Comparison of ENCODE assay signal across 8 mouse cellular contexts in genomic region chr12:110687894-110688734, GRCm38 (mm10). TPM values are rescaled to one million over a fixed set of nuclear protein-coding genes. Genes with fewer than 3 reads are reported as not detected.
A peak's percentile ranks its signal among the peaks of the same experiment; 100 is the strongest.
DNase-seq lines count a peak whose midpoint lies in the region; ATAC-seq and TF ChIP-seq lines count a peak whose summit lies in the region.

No protein-coding gene starts in this region.

- peak; percentile 93 for DNase-seq in 3T3-L1 (ENCODE audit: low read depth, low spot score)
- no peak for DNase-seq in CH12.LX (ENCODE audit: extremely low read depth)
- peak; percentile 81 for DNase-seq in intestine, embryonic 14.5 days (ENCODE audit: low spot score)
- DNase-seq in embryo, embryonic 11 days: no peak
- DNase-seq in B cell, adult 2 months: no peak

- dilution Hi-C loops in CH12.LX (cut with MboI; ENCODE audit: extremely low pct_ligation_motif_present, extremely low pct_unique_long_range_greater_than_20kb, low sequenced_read_pairs): no loop called here

- H3K4me1 ChIP-seq in CH12.LX (ENCODE audit: control insufficient read depth in 1 of 2, insufficient read depth in 2 of 2): peaks cover 0 to 12% of the 10 kb centered on the region in 2 experiments; a peak in 2 of 4 replicates
- peaks cover 6% of the 10 kb centered on the region for H3K4me1 ChIP-seq in forebrain, embryonic 15.5 days
- H3K4me1 ChIP-seq in intestine, embryonic 14.5 days (replicated peaks; ENCODE audit: control insufficient read depth, insufficient read depth, low read length): 0 out of 2 replicates have a peak, but pooled peaks cover 6% of the 10 kb centered on the region
- peaks cover 6% of the 10 kb centered on the region for H3K4me1 ChIP-seq in limb, embryonic 15.5 days
- H3K4me1 ChIP-seq in small intestine, adult 2 months (ENCODE audit: control insufficient read depth, insufficient read depth, insufficient read length, low read length): peaks cover 7% of the 10 kb centered on the region; the same call in 1 of the 2 replicates

- no peak for TF ChIP-seq RAD21 in CH12.LX (IDR thresholded peaks at IDR 0.05; ENCODE audit: low read depth, low read length)

- no peak overlapping the region for H3K27ac ChIP-seq in CH12.LX (ENCODE audit: insufficient read depth, low read depth)
- 0 out of 2 replicates have a peak overlapping the region, but pooled peaks have one; percentile 29 for H3K27ac ChIP-seq in forebrain, embryonic 15.5 days (replicated peaks)
- H3K27ac ChIP-seq in intestine, embryonic 14.5 days (ENCODE audit: low read depth): peak overlapping the region; percentile 45
- peak overlapping the region; percentile 65 for H3K27ac ChIP-seq in limb, embryonic 15.5 days
- peak overlapping the region; percentile 37 for H3K27ac ChIP-seq in small intestine, adult 2 months (ENCODE audit: insufficient read depth, low read depth, low read length)

- H3K27me3 ChIP-seq in CH12.LX (replicated peaks): no peaks in the 10 kb centered on the region
- H3K27me3 ChIP-seq in forebrain, embryonic 15.5 days: no peaks in the 10 kb centered on the region
- no peaks in the 10 kb centered on the region for H3K27me3 ChIP-seq in intestine, embryonic 14.5 days (replicated peaks; ENCODE audit: control insufficient read depth, insufficient read depth, low read length)
- no peaks in the 10 kb centered on the region for H3K27me3 ChIP-seq in limb, embryonic 15.5 days
- no peaks in the 10 kb centered on the region for H3K27me3 ChIP-seq in small intestine, adult 2 months (ENCODE audit: control insufficient read depth, insufficient read depth, low read length)

- no peak for TF ChIP-seq POLR2A in CH12.LX (IDR thresholded peaks at IDR 0.05; ENCODE audit: low read depth, low read length)
- TF ChIP-seq POLR2A in small intestine, adult 2 months (IDR thresholded peaks at IDR 0.05; ENCODE audit: low read depth, low read length): no peak

- peaks cover 6% of the 10 kb centered on the region for H3K79me2 ChIP-seq in CH12.LX (replicated peaks; ENCODE audit: control insufficient read depth, extremely low read depth, insufficient read depth, poor library complexity, severe bottlenecking)

- H3K4me3 ChIP-seq in CH12.LX (replicated peaks in 1 of 3; ENCODE audit: low read depth in 2 of 3, low read length in 2 of 3, poor library complexity in 1 of 3): no peak overlapping the region
- no peak overlapping the region for H3K4me3 ChIP-seq in forebrain, embryonic 15.5 days
- no peak overlapping the region for H3K4me3 ChIP-seq in intestine, embryonic 14.5 days (ENCODE audit: low read depth, low read length)
- no peak overlapping the region for H3K4me3 ChIP-seq in limb, embryonic 15.5 days
- H3K4me3 ChIP-seq in small intestine, adult 2 months (ENCODE audit: low read depth, low read length): no peak overlapping the region

- no peaks in the 10 kb centered on the region for H3K9me3 ChIP-seq in CH12.LX (replicated peaks; ENCODE audit: low read length)
- no peaks in the 10 kb centered on the region for H3K9me3 ChIP-seq in forebrain, embryonic 15.5 days
- no peaks in the 10 kb centered on the region for H3K9me3 ChIP-seq in intestine, embryonic 14.5 days (ENCODE audit: control insufficient read depth, low read length)
- H3K9me3 ChIP-seq in limb, embryonic 15.5 days: no peaks in the 10 kb centered on the region

- in situ Hi-C loops in CH12.LX (cut with MboI; ENCODE audit: low pct_ligation_motif_present, low pct_unique_long_range_greater_than_20kb, low sequenced_read_pairs): no loop called here

- ATAC-seq in forebrain, embryonic 15.5 days (replicated peaks): peak; percentile 76
- peak; percentile 74 for ATAC-seq in intestine, embryonic 14.5 days (replicated peaks; ENCODE audit: low FRiP score, low TSS enrichment, low read depth)
- ATAC-seq in limb, embryonic 15.5 days (ENCODE audit: insufficient number of reproducible peaks, low FRiP score, low TSS enrichment, low read depth): peak; percentile 79

- H3K9ac ChIP-seq in CH12.LX (ENCODE audit: insufficient read depth, low read depth): no peak overlapping the region
- H3K9ac ChIP-seq in forebrain, embryonic 15.5 days (replicated peaks): no peak overlapping the region
- H3K9ac ChIP-seq in intestine, embryonic 14.5 days (ENCODE audit: low read length): no peak overlapping the region
- H3K9ac ChIP-seq in limb, embryonic 15.5 days: no peak overlapping the region

- WGBS in forebrain, embryonic 15.5 days: 63% methylated on average over 12 of the region's 12 CpGs
- WGBS in intestine, embryonic 14.5 days: 62% methylated on average over 12 of the region's 12 CpGs
- WGBS in limb, embryonic 15.5 days: 54% methylated on average over 12 of the region's 12 CpGs
- WGBS in small intestine, adult 2 months: 41% methylated on average over 12 of the region's 12 CpGs

- peaks cover 31 to 72% of the 10 kb centered on the region in 2 experiments for H3K36me3 ChIP-seq in CH12.LX (replicated peaks in 1 of 2; ENCODE audit: control insufficient read depth in 1 of 2, insufficient read depth in 1 of 2, low read length in 1 of 2)
- H3K36me3 ChIP-seq in forebrain, embryonic 15.5 days: peaks cover 54% of the 10 kb centered on the region
- H3K36me3 ChIP-seq in intestine, embryonic 14.5 days (ENCODE audit: control insufficient read depth, insufficient read depth, low read length): peaks cover 42% of the 10 kb centered on the region
- peaks cover 42% of the 10 kb centered on the region for H3K36me3 ChIP-seq in limb, embryonic 15.5 days
- peaks cover 26% of the 10 kb centered on the region for H3K36me3 ChIP-seq in small intestine, adult 2 months (ENCODE audit: control insufficient read depth, insufficient read depth, low read length)

- TF ChIP-seq CTCF in CH12.LX (conservative IDR thresholded peaks at IDR 0.05 in 1 of 2, IDR thresholded peaks at IDR 0.05 in 1 of 2; ENCODE audit: low read depth in 2 of 2, low read length in 2 of 2): no peak
- no peak for TF ChIP-seq CTCF in small intestine, adult 2 months (IDR thresholded peaks at IDR 0.05; ENCODE audit: extremely low read depth, insufficient read length, insufficient replicate concordance, low read depth, low read length)

- H3K4me2 ChIP-seq in CH12.LX (ENCODE audit: insufficient read depth, low read depth, poor library complexity, severe bottlenecking): no peak overlapping the region
- no peak overlapping the region for H3K4me2 ChIP-seq in forebrain, embryonic 15.5 days (replicated peaks)
- no peak overlapping the region for H3K4me2 ChIP-seq in intestine, embryonic 14.5 days (ENCODE audit: low read length)
- H3K4me2 ChIP-seq in limb, embryonic 15.5 days: no peak overlapping the region

- no peak for TF ChIP-seq EP300 in CH12.LX (IDR thresholded peaks at IDR 0.05; ENCODE audit: low read length)

TF ChIP-seq in CH12.LX, 34 proteins besides CTCF, POLR2A, EP300 and RAD21:
- no peak for TF ChIP-seq MAZ (IDR thresholded peaks at IDR 0.05; ENCODE audit: low read depth, low read length)
- peak; percentile 68; the same call in 1 of the 2 replicates for TF ChIP-seq ZMIZ1 (IDR thresholded peaks at IDR 0.05; ENCODE audit: low read depth, low read length)

RNA-seq across cellular contexts. Expression of gene 1700001K19Rik, which starts 5.7 kb away (rescaled TPM):
- total RNA-seq in CH12.LX (2012; rRNA removed) (0.13 TPM in 1 of 2 replicates, not detected in the other), CH12.LX (2014; rRNA removed) (not detected in 2 replicates)
- polyA plus RNA-seq in CH12.LX (2012; ENCODE audit: insufficient read length, low read depth): not detected in 2 replicates
- 0.33 and 0.48 TPM in 2 replicates for polyA plus RNA-seq in forebrain, embryonic 15.5 days (2015; fragmentation: Nextera tagmentation; extraction: Ambion mirVana)
- 0.31 TPM in 1 of 2 replicates, not detected in the other for polyA plus RNA-seq in intestine, embryonic 14.5 days (2014; fragmentation: Nextera tagmentation; extraction: Ambion mirVana)
- polyA plus RNA-seq in limb, embryonic 15.5 days (2015; fragmentation: Nextera tagmentation; extraction: Ambion mirVana): 0.15 TPM in 1 of 2 replicates, not detected in the other
- not detected in 2 replicates for polyA plus RNA-seq in small intestine, adult 2 months (2012; rRNA removed)

RNA-seq across cellular contexts. Expression of gene Hsp90aa1, which starts 14.4 kb away (rescaled TPM):
- total RNA-seq in CH12.LX (2012; rRNA removed): 730 and 1,066 TPM in 2 replicates
- 1,361 and 1,740 TPM in 2 replicates for total RNA-seq in CH12.LX (2014; rRNA removed)
- 2,091 and 2,158 TPM in 2 replicates for polyA plus RNA-seq in CH12.LX (2012; ENCODE audit: insufficient read length, low read depth)
- polyA plus RNA-seq in forebrain, embryonic 15.5 days (2015; fragmentation: Nextera tagmentation; extraction: Ambion mirVana): 1,340 and 1,345 TPM in 2 replicates
- polyA plus RNA-seq in intestine, embryonic 14.5 days (2014; fragmentation: Nextera tagmentation; extraction: Ambion mirVana): 903 and 985 TPM in 2 replicates
- polyA plus RNA-seq in limb, embryonic 15.5 days (2015; fragmentation: Nextera tagmentation; extraction: Ambion mirVana): 644 and 712 TPM in 2 replicates
- 21.0 and 23.2 TPM in 2 replicates for polyA plus RNA-seq in small intestine, adult 2 months (2012; rRNA removed)

RNA-seq across cellular contexts. Expression of gene Wdr20, which starts 49.6 kb away (rescaled TPM):
- total RNA-seq in CH12.LX (2012; rRNA removed): 26.2 and 27.4 TPM in 2 replicates
- total RNA-seq in CH12.LX (2014; rRNA removed): 20.5 and 22.8 TPM in 2 replicates
- polyA plus RNA-seq in CH12.LX (2012; ENCODE audit: insufficient read length, low read depth): 16.1 and 17.9 TPM in 2 replicates
- 31.5 and 33.5 TPM in 2 replicates for polyA plus RNA-seq in forebrain, embryonic 15.5 days (2015; fragmentation: Nextera tagmentation; extraction: Ambion mirVana)
- 23.7 and 24.1 TPM in 2 replicates for polyA plus RNA-seq in intestine, embryonic 14.5 days (2014; fragmentation: Nextera tagmentation; extraction: Ambion mirVana)
- polyA plus RNA-seq in limb, embryonic 15.5 days (2015; fragmentation: Nextera tagmentation; extraction: Ambion mirVana): 21.5 and 22.1 TPM in 2 replicates
- polyA plus RNA-seq in small intestine, adult 2 months (2012; rRNA removed): 6.1 and 15.5 TPM in 2 replicates

Comparison
In these comparisons a context has a peak if more than half of its experiments do, and no peak if none do; other contexts are left out.
1. DNase-seq: peak in 3T3-L1 (single experiment) and intestine, embryonic 14.5 days (single experiment); none in CH12.LX (single experiment), embryo, embryonic 11 days (single experiment) and B cell, adult 2 months (0 of 2).
2. RNA of gene Hsp90aa1, which starts 14.4 kb away (polyA plus RNA-seq): 2,091 to 2,158 TPM in CH12.LX, 1,340 to 1,345 TPM in forebrain, embryonic 15.5 days, 903 to 985 TPM in intestine, embryonic 14.5 days and 644 to 712 TPM in limb, embryonic 15.5 days; 21.0 to 23.2 TPM in small intestine, adult 2 months; every median in the first group is over 10 times any median in the second.
3. Peak in every context shown above with its lines, with median percentiles within 50 percentile points of each other: ATAC-seq.